Mouse (Mus musculus): ENCODE results near the gene Ttc41. TPM values are rescaled to one million over a fixed set of nuclear protein-coding genes. Genes with fewer than 3 reads are reported as not detected.
"Not testable (repeated sequence)": the region's sequence is repeated elsewhere in the genome, so short reads cannot be mapped to it uniquely, and the experiment has no call there.

Ttc41 gene
- total RNA-seq (2014; fragmentation: Nextera tagmentation), result 5.4 and 6.5 TPM in 2 replicates
- 1.0 and 1.9 TPM in 2 replicates for total RNA-seq (2017)
- 0.09 and 0.10 TPM in 2 replicates for polyA plus RNA-seq (2012)

GRCm38 (mm10) chr10:86705318-86705921, at the start of gene Ttc41, which contains the start of gene Hsp90b1:
Gene Ttc41 (plus strand): TSS chr10:86705811.
Gene Hsp90b1 (minus strand): TSS chr10:86705509.
- no peak for TF ChIP-seq CTCF (IDR thresholded peaks at IDR 0.05; ENCODE audit: low read depth, low read length)
- no peak for TF ChIP-seq TAL1 (conservative IDR thresholded peaks at IDR 0.05; ENCODE audit: low read depth, low read length)
- no peak for TF ChIP-seq POLR2AphosphoS5 (IDR thresholded peaks at IDR 0.05; ENCODE audit: insufficient replicate concordance, low read depth, low read length)
- no peak for TF ChIP-seq GATA1 (IDR thresholded peaks at IDR 0.05; ENCODE audit: borderline replicate concordance, low read length)
- TF ChIP-seq GATA2 (IDR thresholded peaks at IDR 0.05; ENCODE audit: borderline replicate concordance, low read depth, low read length), result no peak
- peak; percentile 84 for ATAC-seq (ENCODE audit: extremely low read depth, insufficient number of reproducible peaks, low FRiP score, poor library complexity, severe bottlenecking)
- H3K4me1 ChIP-seq (ENCODE audit: insufficient read depth, low read depth, low read length), result peaks cover 48% of the 10 kb centered on the region
- peak within 1 kb of the TSS; percentile 92 for H3K4me3 ChIP-seq (ENCODE audit: low read depth, low read length)
- peaks cover 40% of the 10 kb centered on the region for H3K36me3 ChIP-seq (replicated peaks)
- no peaks in the 10 kb centered on the region for H3K27me3 ChIP-seq (ENCODE audit: insufficient read depth, low read length)
- no peaks in the 10 kb centered on the region for H3K9me3 ChIP-seq (replicated peaks)
- DNase-seq (ENCODE audit: low spot score), result peak; percentile 100

GRCm38 (mm10) chr10:86670550-86670949, 35.1 kb upstream of the Ttc41 start:
- ATAC-seq (ENCODE audit: extremely low read depth, insufficient number of reproducible peaks, low FRiP score, poor library complexity, severe bottlenecking); H3K4me1 ChIP-seq (ENCODE audit: insufficient read depth, low read depth, low read length); H3K4me3 ChIP-seq (ENCODE audit: low read depth, low read length); H3K9me3 ChIP-seq (replicated peaks); H3K27me3 ChIP-seq (ENCODE audit: insufficient read depth, low read length); H3K36me3 ChIP-seq (replicated peaks); DNase-seq (ENCODE audit: low spot score): not testable (repeated sequence)

- not testable (repeated sequence) for H3K36me3 ChIP-seq (replicated peaks); H3K27me3 ChIP-seq (ENCODE audit: insufficient read depth, low read length); H3K4me1 ChIP-seq (ENCODE audit: insufficient read depth, low read depth, low read length); H3K4me3 ChIP-seq (ENCODE audit: low read depth, low read length); DNase-seq (ENCODE audit: low spot score); H3K9me3 ChIP-seq (replicated peaks)
- ATAC-seq (ENCODE audit: extremely low read depth, insufficient number of reproducible peaks, low FRiP score, poor library complexity, severe bottlenecking), result peak; percentile 7; the same call in 1 of the 2 replicates
These were observed 20.8 kb upstream of the Ttc41 start for GRCm38 (mm10) chr10:86684797-86685178.

- Histone ChIP-seq H3K36me3 (replicated peaks) (peaks cover 10% of the 10 kb centered on the region), H3K4me3 (ENCODE audit: low read depth, low read length) (peak overlapping the region; percentile 80), H3K4me1 (ENCODE audit: insufficient read depth, low read depth, low read length) (peaks cover 12% of the 10 kb centered on the region)
- ATAC-seq (ENCODE audit: extremely low read depth, insufficient number of reproducible peaks, low FRiP score, poor library complexity, severe bottlenecking), result peak; percentile 85
- not testable (repeated sequence) for DNase-seq (ENCODE audit: low spot score); H3K27me3 ChIP-seq (ENCODE audit: insufficient read depth, low read length); H3K9me3 ChIP-seq (replicated peaks)
These were observed 20.2 kb upstream of the Ttc41 start for GRCm38 (mm10) chr10:86685179-86686016.

- DNase-seq (ENCODE audit: low spot score); H3K9me3 ChIP-seq (replicated peaks); ATAC-seq (ENCODE audit: extremely low read depth, insufficient number of reproducible peaks, low FRiP score, poor library complexity, severe bottlenecking); H3K27me3 ChIP-seq (ENCODE audit: insufficient read depth, low read length): not testable (repeated sequence)
- peaks cover 12% of the 10 kb centered on the region for H3K4me1 ChIP-seq (ENCODE audit: insufficient read depth, low read depth, low read length)
- peak overlapping the region; percentile 80 for H3K4me3 ChIP-seq (ENCODE audit: low read depth, low read length)
- peaks cover 13% of the 10 kb centered on the region for H3K36me3 ChIP-seq (replicated peaks)
These were observed 19.6 kb upstream of the Ttc41 start for GRCm38 (mm10) chr10:86686017-86686360.

DNA sequence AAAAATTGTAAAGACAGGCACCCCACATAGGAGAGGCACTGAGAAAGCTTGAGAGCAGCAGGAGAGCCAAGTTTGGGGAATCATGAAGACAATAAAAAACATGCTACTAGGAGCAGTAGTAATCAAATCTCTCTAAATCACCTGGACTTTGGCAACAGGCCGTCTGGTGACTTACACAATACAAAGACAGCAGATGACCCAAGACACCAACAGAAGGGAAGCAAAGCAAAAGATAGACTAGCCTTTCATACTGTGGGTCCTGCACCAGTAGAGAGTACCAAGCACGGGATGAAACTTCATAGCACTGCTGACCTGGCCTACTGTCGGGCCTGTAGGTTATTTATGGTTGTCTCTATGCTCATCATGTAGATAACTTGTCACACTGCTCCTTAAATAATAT, 5.4 kb upstream of the Ttc41 start:
- H3K4me3 ChIP-seq (ENCODE audit: low read depth, low read length), result peak overlapping the region; percentile 44; the same call in 1 of the 2 replicates
- TF ChIP-seq POLR2AphosphoS5 (IDR thresholded peaks at IDR 0.05; ENCODE audit: insufficient replicate concordance, low read depth, low read length) (no peak), TAL1 (conservative IDR thresholded peaks at IDR 0.05; ENCODE audit: low read depth, low read length) (no peak), GATA2 (IDR thresholded peaks at IDR 0.05; ENCODE audit: borderline replicate concordance, low read depth, low read length) (no peak), CTCF (IDR thresholded peaks at IDR 0.05; ENCODE audit: low read depth, low read length) (no peak), GATA1 (IDR thresholded peaks at IDR 0.05; ENCODE audit: borderline replicate concordance, low read length) (no peak)
- H3K4me1 ChIP-seq (ENCODE audit: insufficient read depth, low read depth, low read length), result peaks cover 55% of the 10 kb centered on the region
- H3K36me3 ChIP-seq (replicated peaks), result peaks cover 84% of the 10 kb centered on the region
- no peak for DNase-seq (ENCODE audit: low spot score)
- no peak for ATAC-seq (ENCODE audit: extremely low read depth, insufficient number of reproducible peaks, low FRiP score, poor library complexity, severe bottlenecking)
- no peaks in the 10 kb centered on the region for H3K27me3 ChIP-seq (ENCODE audit: insufficient read depth, low read length)
- H3K9me3 ChIP-seq (replicated peaks), result no peaks in the 10 kb centered on the region

GRCm38 (mm10) chr10:86700973-86701372, 4.6 kb upstream of the Ttc41 start:
- Histone ChIP-seq H3K27me3 (ENCODE audit: insufficient read depth, low read length) (no peaks in the 10 kb centered on the region), H3K36me3 (replicated peaks) (peaks cover 77% of the 10 kb centered on the region), H3K4me3 (ENCODE audit: low read depth, low read length) (peak overlapping the region; percentile 28; the same call in 1 of the 2 replicates), H3K9me3 (replicated peaks) (no peaks in the 10 kb centered on the region), H3K4me1 (ENCODE audit: insufficient read depth, low read depth, low read length) (peaks cover 55% of the 10 kb centered on the region)
- TF ChIP-seq CTCF (IDR thresholded peaks at IDR 0.05; ENCODE audit: low read depth, low read length) (no peak), GATA2 (IDR thresholded peaks at IDR 0.05; ENCODE audit: borderline replicate concordance, low read depth, low read length) (no peak), GATA1 (IDR thresholded peaks at IDR 0.05; ENCODE audit: borderline replicate concordance, low read length) (no peak), POLR2AphosphoS5 (IDR thresholded peaks at IDR 0.05; ENCODE audit: insufficient replicate concordance, low read depth, low read length) (no peak), TAL1 (conservative IDR thresholded peaks at IDR 0.05; ENCODE audit: low read depth, low read length) (no peak)
- ATAC-seq (ENCODE audit: extremely low read depth, insufficient number of reproducible peaks, low FRiP score, poor library complexity, severe bottlenecking) (no peak), DNase-seq (ENCODE audit: low spot score) (no peak)
